Mouse (Mus musculus): ENCODE measurements around the gene Adrm1. TPM values are rescaled to one million over a fixed set of nuclear protein-coding genes. Genes with fewer than 3 reads are reported as not detected.
"Not testable (repeated sequence)": the region's sequence is repeated elsewhere in the genome, so short reads cannot be mapped to it uniquely, and the experiment has no call there.

Adrm1 gene
- polyA plus RNA-seq, 1 experiment from 2014 or later = 150 TPM

- H3K4me3 ChIP-seq = no peak overlapping the region
- H3K4me2 ChIP-seq = no peak overlapping the region
- no peaks in the 10 kb centered on the region for H3K9me3 ChIP-seq (replicated peaks)
- H3K27me3 ChIP-seq (replicated peaks) = no peaks in the 10 kb centered on the region
- 88% methylated on average over 3 of the region's 3 CpGs for WGBS
- H3K4me1 ChIP-seq (replicated peaks) = no peaks in the 10 kb centered on the region
- peaks cover 85% of the 10 kb centered on the region for H3K36me3 ChIP-seq
- no peak overlapping the region for H3K27ac ChIP-seq (ENCODE audit: poor library complexity, severe bottlenecking)
- no peak overlapping the region for H3K9ac ChIP-seq
- ATAC-seq (ENCODE audit: insufficient number of reproducible peaks, low FRiP score) = no peak
Measured at GRCm38 (mm10) chr2:180158627-180159026, 12.7 kb upstream of the Adrm1 start.

- Histone ChIP-seq H3K9me3 (replicated peaks) (no peaks in the 10 kb centered on the region), H3K36me3 (peaks cover 32% of the 10 kb centered on the region), H3K4me1 (replicated peaks) (no peaks in the 10 kb centered on the region), H3K27me3 (replicated peaks) (no peaks in the 10 kb centered on the region), H3K27ac (ENCODE audit: poor library complexity, severe bottlenecking) (no peak overlapping the region), H3K9ac (no peak overlapping the region), H3K4me2 (no peak overlapping the region), H3K4me3 (no peak overlapping the region)
- ATAC-seq (ENCODE audit: insufficient number of reproducible peaks, low FRiP score) = no peak
- 88% methylated on average over 2 of the region's 2 CpGs for WGBS
Measured at GRCm38 (mm10) chr2:180165855-180166254, 5.4 kb upstream of the Adrm1 start.

- WGBS = 71% methylated on average over 2 of the region's 2 CpGs
- H3K9ac ChIP-seq = no peak overlapping the region
- peaks cover 22% of the 10 kb centered on the region for H3K36me3 ChIP-seq
- H3K9me3 ChIP-seq (replicated peaks) = no peaks in the 10 kb centered on the region
- ATAC-seq (ENCODE audit: insufficient number of reproducible peaks, low FRiP score) = no peak
- H3K4me2 ChIP-seq = no peak overlapping the region
- H3K27ac ChIP-seq (ENCODE audit: poor library complexity, severe bottlenecking) = no peak overlapping the region
- no peaks in the 10 kb centered on the region for H3K4me1 ChIP-seq (replicated peaks)
- H3K27me3 ChIP-seq (replicated peaks) = no peaks in the 10 kb centered on the region
- H3K4me3 ChIP-seq = no peak overlapping the region
Measured at GRCm38 (mm10) chr2:180166869-180167268, 4.4 kb upstream of the Adrm1 start.

GRCm38 (mm10) chr2:180170151-180170805 is 1.0 kb upstream of the Adrm1 start:
- peaks cover 16% of the 10 kb centered on the region for H3K4me1 ChIP-seq (replicated peaks)
- H3K4me3 ChIP-seq = no peak overlapping the region
- H3K9me3 ChIP-seq (replicated peaks) = no peaks in the 10 kb centered on the region
- H3K27ac ChIP-seq (ENCODE audit: poor library complexity, severe bottlenecking) = no peak overlapping the region
- 77% methylated on average over 11 of the region's 11 CpGs for WGBS
- no peak overlapping the region for H3K9ac ChIP-seq
- H3K36me3 ChIP-seq = peaks cover 24% of the 10 kb centered on the region
- H3K27me3 ChIP-seq (replicated peaks) = no peaks in the 10 kb centered on the region
- peak overlapping the region; percentile 66; the same call in 1 of the 2 replicates for H3K4me2 ChIP-seq
- no peak for ATAC-seq (ENCODE audit: insufficient number of reproducible peaks, low FRiP score)

- WGBS = under 1% methylated on average over 80 of the region's 80 CpGs
- peak; percentile 79 for ATAC-seq (ENCODE audit: insufficient number of reproducible peaks, low FRiP score)
- peak overlapping the region; percentile 88 for H3K27ac ChIP-seq (ENCODE audit: poor library complexity, severe bottlenecking)
- H3K4me2 ChIP-seq = peak overlapping the region; percentile 86
- H3K4me1 ChIP-seq (replicated peaks) = peaks cover 16% of the 10 kb centered on the region
- H3K36me3 ChIP-seq = peaks cover 37% of the 10 kb centered on the region
- H3K9me3 ChIP-seq (replicated peaks) = no peaks in the 10 kb centered on the region
- peak overlapping the region; percentile 100 for H3K9ac ChIP-seq
- peak overlapping the region; percentile 99 for H3K4me3 ChIP-seq
- H3K27me3 ChIP-seq (replicated peaks) = no peaks in the 10 kb centered on the region
Measured at GRCm38 (mm10) chr2:180171522-180172070, 311 bp downstream of the Adrm1 start.

GRCm38 (mm10) chr2:180172152-180172551 is 867 bp downstream of the Adrm1 start:
- Histone ChIP-seq H3K9ac (peak overlapping the region; percentile 100), H3K36me3 (peaks cover 42% of the 10 kb centered on the region), H3K27ac (ENCODE audit: poor library complexity, severe bottlenecking) (peak overlapping the region; percentile 6; the same call in 1 of the 2 replicates), H3K4me1 (replicated peaks) (peaks cover 16% of the 10 kb centered on the region), H3K4me2 (peak overlapping the region; percentile 86), H3K9me3 (replicated peaks) (no peaks in the 10 kb centered on the region), H3K27me3 (replicated peaks) (no peaks in the 10 kb centered on the region), H3K4me3 (peak overlapping the region; percentile 99)
- ATAC-seq (ENCODE audit: insufficient number of reproducible peaks, low FRiP score) = no peak
- 2% methylated on average over 9 of the region's 9 CpGs for WGBS

- H3K4me1 ChIP-seq (replicated peaks) = peaks cover 16% of the 10 kb centered on the region
- WGBS = 70% methylated on average over 4 of the region's 4 CpGs
- H3K27me3 ChIP-seq (replicated peaks) = no peaks in the 10 kb centered on the region
- peaks cover 52% of the 10 kb centered on the region for H3K36me3 ChIP-seq
- no peaks in the 10 kb centered on the region for H3K9me3 ChIP-seq (replicated peaks)
- ATAC-seq (ENCODE audit: insufficient number of reproducible peaks, low FRiP score) = no peak
- no peak overlapping the region for H3K27ac ChIP-seq (ENCODE audit: poor library complexity, severe bottlenecking)
- H3K4me3 ChIP-seq = peak overlapping the region; percentile 99
- peak overlapping the region; percentile 100 for H3K9ac ChIP-seq
- H3K4me2 ChIP-seq = peak overlapping the region; percentile 86
Measured at GRCm38 (mm10) chr2:180173163-180173562, 1.9 kb downstream of the Adrm1 start.

GRCm38 (mm10) chr2:180173711-180174110 is 2.4 kb downstream of the Adrm1 start:
- Histone ChIP-seq H3K4me2 (peak overlapping the region; percentile 86; the same call in 1 of the 2 replicates), H3K4me1 (replicated peaks) (peaks cover 16% of the 10 kb centered on the region), H3K36me3 (peaks cover 58% of the 10 kb centered on the region)
- not testable (repeated sequence) for H3K9ac ChIP-seq; H3K27me3 ChIP-seq (replicated peaks); ATAC-seq (ENCODE audit: insufficient number of reproducible peaks, low FRiP score); H3K4me3 ChIP-seq; H3K9me3 ChIP-seq (replicated peaks); H3K27ac ChIP-seq (ENCODE audit: poor library complexity, severe bottlenecking)
- WGBS = 84% methylated on average over 8 of the region's 8 CpGs

- Histone ChIP-seq H3K4me3 (no peak overlapping the region), H3K4me2 (no peak overlapping the region), H3K36me3 (peaks cover 62% of the 10 kb centered on the region), H3K9ac (no peak overlapping the region), H3K9me3 (replicated peaks) (no peaks in the 10 kb centered on the region), H3K27ac (ENCODE audit: poor library complexity, severe bottlenecking) (no peak overlapping the region), H3K27me3 (replicated peaks) (no peaks in the 10 kb centered on the region), H3K4me1 (replicated peaks) (peaks cover 16% of the 10 kb centered on the region)
- WGBS = 86% methylated on average over 5 of the region's 5 CpGs
- no peak for ATAC-seq (ENCODE audit: insufficient number of reproducible peaks, low FRiP score)
Measured at GRCm38 (mm10) chr2:180174121-180174520, 2.8 kb downstream of the Adrm1 start.

GRCm38 (mm10) chr2:180175725-180176124 is 4.4 kb downstream of the Adrm1 start:
- no peak for ATAC-seq (ENCODE audit: insufficient number of reproducible peaks, low FRiP score)
- Histone ChIP-seq H3K4me1 (replicated peaks) (peaks cover 16% of the 10 kb centered on the region), H3K36me3 (peaks cover 77% of the 10 kb centered on the region), H3K9ac (no peak overlapping the region), H3K9me3 (replicated peaks) (no peaks in the 10 kb centered on the region), H3K4me3 (no peak overlapping the region), H3K27ac (ENCODE audit: poor library complexity, severe bottlenecking) (no peak overlapping the region), H3K4me2 (no peak overlapping the region), H3K27me3 (replicated peaks) (no peaks in the 10 kb centered on the region)
- WGBS = 91% methylated on average over 7 of the region's 7 CpGs

- no peak for ATAC-seq (ENCODE audit: insufficient number of reproducible peaks, low FRiP score)
- Histone ChIP-seq H3K4me3 (no peak overlapping the region), H3K9me3 (replicated peaks) (no peaks in the 10 kb centered on the region), H3K4me2 (no peak overlapping the region), H3K27me3 (replicated peaks) (no peaks in the 10 kb centered on the region), H3K36me3 (peaks cover 85% of the 10 kb centered on the region), H3K27ac (ENCODE audit: poor library complexity, severe bottlenecking) (no peak overlapping the region), H3K9ac (no peak overlapping the region), H3K4me1 (replicated peaks) (no peaks in the 10 kb centered on the region)
- WGBS = 87% methylated on average over 9 of the region's 9 CpGs
Measured at GRCm38 (mm10) chr2:180181542-180181941, 10.3 kb downstream of the Adrm1 start.
